Mouse (Mus musculus) neural tube, embryonic 13.5 days (tissue): ENCODE results near the gene Rnf126. TPM values are rescaled to one million over a fixed set of nuclear protein-coding genes. Genes with fewer than 3 reads are reported as not detected.

Experiments used
- ATAC-seq: fragments of 200-750 bp; cut with Nextera tagmentation; 2 replicates; pipeline ENCODE4 v1.8.0; 2017; ENCODE audit warnings: low read depth, mild to moderate bottlenecking, moderate TSS enrichment, moderate library complexity
- H3K27ac ChIP-seq: fragments of 300-500 bp; sonication (generic); replicated peaks from 2 replicates; pipeline ENCODE4 v1.5.1; 2015; ENCODE audit warnings: moderate library complexity, mild to moderate bottlenecking, inconsistent platforms
- H3K27me3 ChIP-seq: fragments of 300-500 bp; sonication (generic); 2 replicates; pipeline ENCODE4 v1.6.1; 2015; ENCODE audit warnings: mild to moderate bottlenecking, inconsistent platforms
- H3K36me3 ChIP-seq: fragments of 300-500 bp; sonication (generic); 2 replicates; pipeline ENCODE4 v1.6.1; 2015; ENCODE audit warnings: mild to moderate bottlenecking, inconsistent platforms
- H3K4me1 ChIP-seq: fragments of 300-500 bp; sonication (generic); replicated peaks from 2 replicates; pipeline ENCODE4 v1.6.1; 2015; ENCODE audit warnings: inconsistent platforms
- H3K4me2 ChIP-seq: fragments of 300-500 bp; sonication (generic); 2 replicates; pipeline ENCODE4 v1.6.1; 2015; ENCODE audit warnings: inconsistent platforms, mild to moderate bottlenecking, moderate library complexity
- H3K4me3 ChIP-seq: fragments of 300-500 bp; sonication (generic); 2 replicates; pipeline ENCODE4 v1.5.1; 2015; ENCODE audit warnings: mild to moderate bottlenecking, inconsistent platforms
- H3K9ac ChIP-seq: fragments of 300-500 bp; sonication (generic); 2 replicates; pipeline ENCODE4 v1.6.1; 2015; ENCODE audit warnings: moderate library complexity, mild to moderate bottlenecking, inconsistent platforms
- H3K9me3 ChIP-seq: fragments of 300-500 bp; sonication (generic); 2 replicates; pipeline ENCODE4 v1.6.1; 2016; ENCODE audit warnings: inconsistent platforms
- WGBS: fragments of 180-500 bp; shearing (Covaris S2); methylation state at CpG from one replicate; pipeline ENCODE4 v1.1.7; 2015; 5-methylcytosine and 5-hydroxymethylcytosine counted together
- polyA plus RNA-seq: library from polyadenylated mRNA; unstranded; fragments of >200 nt; fragmentation: Nextera tagmentation; extraction: Ambion mirVana; gene quantifications from 2 replicates; pipeline ENCODE4 v1.2.1, GENCODE M21; 2015

Rnf126 gene
- polyA plus RNA-seq, 1 experiment from 2014 or later: 98.5 TPM

DNA sequence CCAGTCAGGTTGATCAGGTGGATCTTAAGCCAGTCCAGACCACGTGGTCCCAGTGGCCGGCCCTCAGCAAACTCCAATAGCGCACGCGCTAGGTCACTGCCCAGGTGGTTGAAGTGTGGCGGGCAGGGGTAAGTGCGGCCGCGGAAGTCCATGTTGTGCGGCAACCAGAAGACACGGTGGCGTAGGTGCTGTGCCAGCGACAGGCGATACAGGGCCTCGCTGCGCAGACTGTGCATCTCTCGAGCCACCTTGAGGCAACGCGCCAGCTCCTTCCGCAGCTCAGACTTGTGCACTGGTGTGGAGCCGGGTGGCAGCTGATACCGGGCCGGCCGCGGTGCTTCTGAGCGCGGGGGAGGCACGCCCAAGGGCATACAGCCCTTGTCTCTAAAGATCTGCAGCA lies 27.5 kb downstream of the Rnf126 start:
- 96% methylated on average over 28 of the region's 28 CpGs for WGBS
- Histone ChIP-seq H3K4me1 (no peaks in the 10 kb centered on the region), H3K27ac (no peak overlapping the region), H3K4me3 (no peak overlapping the region), H3K36me3 (peaks cover 100% of the 10 kb centered on the region), H3K9ac (no peak overlapping the region), H3K27me3 (peaks cover 20% of the 10 kb centered on the region), H3K9me3 (peaks cover 42% of the 10 kb centered on the region), H3K4me2 (no peak overlapping the region)
- ATAC-seq: no peak

GRCm38 (mm10) chr10:79738259-79738658 lies 28.5 kb downstream of the Rnf126 start:
- no peak overlapping the region for H3K4me2 ChIP-seq
- H3K9me3 ChIP-seq: peaks cover 42% of the 10 kb centered on the region
- H3K27me3 ChIP-seq: peaks cover 20% of the 10 kb centered on the region
- H3K36me3 ChIP-seq: peaks cover 100% of the 10 kb centered on the region
- ATAC-seq: no peak
- H3K4me1 ChIP-seq: no peaks in the 10 kb centered on the region
- WGBS: 89% methylated on average over 10 of the region's 10 CpGs
- H3K9ac ChIP-seq: no peak overlapping the region
- no peak overlapping the region for H3K4me3 ChIP-seq
- H3K27ac ChIP-seq: no peak overlapping the region

GRCm38 (mm10) chr10:79736706-79737105 lies 30.0 kb downstream of the Rnf126 start:
- WGBS: 86% methylated on average over 14 of the region's 14 CpGs
- no peak overlapping the region for H3K4me3 ChIP-seq
- no peak overlapping the region for H3K9ac ChIP-seq
- H3K27me3 ChIP-seq: peaks cover 20% of the 10 kb centered on the region
- H3K27ac ChIP-seq: no peak overlapping the region
- no peak overlapping the region for H3K4me2 ChIP-seq
- no peak for ATAC-seq
- H3K9me3 ChIP-seq: peaks cover 45% of the 10 kb centered on the region
- H3K36me3 ChIP-seq: peaks cover 99% of the 10 kb centered on the region
- H3K4me1 ChIP-seq: no peaks in the 10 kb centered on the region

- H3K9ac ChIP-seq: no peak overlapping the region
- 21% methylated on average over 51 of the region's 52 CpGs for WGBS
- no peak for ATAC-seq
Measured at GRCm38 (mm10) chr10:79735361-79735760, 31.4 kb downstream of the Rnf126 start.

DNA sequence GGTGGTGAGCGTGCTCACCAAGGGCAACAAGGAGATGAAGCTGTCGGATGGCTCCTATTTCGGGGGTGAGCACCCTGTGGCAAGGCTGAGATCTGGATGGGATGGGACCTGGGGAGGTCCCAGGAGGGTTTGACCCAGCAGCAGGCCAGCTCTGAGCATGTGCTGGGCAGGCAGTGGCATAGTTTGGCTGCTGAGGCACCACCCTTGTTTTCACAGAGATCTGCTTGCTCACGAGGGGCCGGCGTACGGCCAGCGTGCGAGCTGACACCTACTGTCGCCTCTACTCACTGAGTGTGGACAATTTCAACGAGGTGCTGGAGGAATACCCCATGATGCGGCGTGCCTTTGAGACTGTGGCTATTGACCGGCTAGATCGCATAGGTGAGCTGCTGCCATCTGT lies 32.9 kb downstream of the Rnf126 start:
- Histone ChIP-seq H3K27ac (no peak overlapping the region), H3K4me3 (no peak overlapping the region), H3K4me1 (no peaks in the 10 kb centered on the region), H3K9me3 (peaks cover 30% of the 10 kb centered on the region), H3K4me2 (no peak overlapping the region), H3K9ac (no peak overlapping the region), H3K36me3 (peaks cover 80% of the 10 kb centered on the region), H3K27me3 (peaks cover 20% of the 10 kb centered on the region)
- no peak for ATAC-seq
- WGBS: 96% methylated on average over 15 of the region's 15 CpGs

More at GRCm38 (mm10) chr10:79735361-79735760, 31.4 kb downstream of the Rnf126 start:
- Histone ChIP-seq H3K36me3 (peaks cover 95% of the 10 kb centered on the region), H3K4me2 (no peak overlapping the region), H3K4me1 (no peaks in the 10 kb centered on the region), H3K27ac (no peak overlapping the region), H3K9me3 (peaks cover 44% of the 10 kb centered on the region), H3K27me3 (peaks cover 20% of the 10 kb centered on the region), H3K4me3 (no peak overlapping the region)

DNA sequence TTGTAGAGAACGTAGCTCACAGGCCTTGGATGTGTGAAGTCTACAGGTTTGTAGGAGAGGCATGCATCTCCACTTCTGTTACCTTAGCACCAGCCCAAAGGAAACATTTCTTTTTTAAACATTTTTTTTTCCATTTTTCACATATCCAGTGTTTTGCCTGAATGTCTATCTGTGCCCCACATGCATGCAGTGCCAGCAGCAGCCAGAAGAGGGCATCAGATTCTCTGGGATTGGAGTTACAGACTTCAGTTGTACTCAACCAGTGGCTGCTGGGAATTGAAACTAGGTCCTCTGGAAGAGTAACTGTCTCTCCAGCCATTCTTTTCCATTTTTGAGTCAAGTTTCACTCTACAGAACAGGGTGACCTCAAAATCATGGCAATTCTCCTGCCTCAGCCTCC lies 34.3 kb downstream of the Rnf126 start:
- no peak overlapping the region for H3K4me2 ChIP-seq
- H3K9me3 ChIP-seq: 0 out of 2 replicates have a peak, but pooled peaks cover 19% of the 10 kb centered on the region
- no peak overlapping the region for H3K4me3 ChIP-seq
- no peak overlapping the region for H3K9ac ChIP-seq
- no peaks in the 10 kb centered on the region for H3K4me1 ChIP-seq
- H3K36me3 ChIP-seq: peaks cover 67% of the 10 kb centered on the region
- ATAC-seq: no peak
- H3K27me3 ChIP-seq: peaks cover 20% of the 10 kb centered on the region
- no peak overlapping the region for H3K27ac ChIP-seq
- 90% methylated on average over 1 of the region's 1 CpGs for WGBS

DNA sequence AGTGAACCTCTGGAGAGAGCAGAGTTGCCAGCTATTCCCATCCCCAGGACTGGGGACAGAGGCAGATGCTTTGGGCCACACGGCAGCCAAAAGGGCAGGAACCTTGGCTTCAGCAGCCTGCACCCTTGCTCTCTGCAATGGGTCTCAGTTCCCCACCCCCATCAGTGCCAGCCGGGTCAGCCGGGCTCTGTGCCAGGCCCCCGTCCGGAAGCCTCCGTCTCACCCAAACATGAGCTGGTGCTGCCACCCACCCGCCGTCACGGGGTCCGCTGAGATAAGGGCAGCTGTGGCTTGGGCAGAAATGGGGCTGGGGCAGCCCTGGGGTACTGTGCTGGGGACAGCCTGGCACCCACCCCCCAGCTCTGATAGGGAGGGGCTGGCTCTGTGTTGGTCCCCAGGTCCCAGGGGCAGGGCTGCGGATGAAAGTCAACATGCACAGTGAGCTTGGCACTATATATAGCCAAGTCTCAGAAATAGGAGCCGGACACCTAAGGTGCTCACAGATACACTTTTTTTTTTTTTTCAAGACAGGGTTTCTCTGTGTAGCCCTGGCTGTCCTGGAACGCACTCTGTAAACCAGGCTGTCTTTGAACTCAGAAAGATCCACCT lies 37.3 kb downstream of the Rnf126 start:
- no peak for ATAC-seq
- 0 out of 2 replicates have a peak, but pooled peaks cover 2% of the 10 kb centered on the region for H3K9me3 ChIP-seq
- H3K4me2 ChIP-seq: no peak overlapping the region
- no peak overlapping the region for H3K27ac ChIP-seq
- H3K4me1 ChIP-seq: no peaks in the 10 kb centered on the region
- no peak overlapping the region for H3K4me3 ChIP-seq
- H3K27me3 ChIP-seq: 0 out of 2 replicates have a peak, but pooled peaks cover under 1% of the 10 kb centered on the region
- H3K9ac ChIP-seq: no peak overlapping the region
- 81% methylated on average over 13 of the region's 13 CpGs for WGBS
- peaks cover 36% of the 10 kb centered on the region for H3K36me3 ChIP-seq

DNA sequence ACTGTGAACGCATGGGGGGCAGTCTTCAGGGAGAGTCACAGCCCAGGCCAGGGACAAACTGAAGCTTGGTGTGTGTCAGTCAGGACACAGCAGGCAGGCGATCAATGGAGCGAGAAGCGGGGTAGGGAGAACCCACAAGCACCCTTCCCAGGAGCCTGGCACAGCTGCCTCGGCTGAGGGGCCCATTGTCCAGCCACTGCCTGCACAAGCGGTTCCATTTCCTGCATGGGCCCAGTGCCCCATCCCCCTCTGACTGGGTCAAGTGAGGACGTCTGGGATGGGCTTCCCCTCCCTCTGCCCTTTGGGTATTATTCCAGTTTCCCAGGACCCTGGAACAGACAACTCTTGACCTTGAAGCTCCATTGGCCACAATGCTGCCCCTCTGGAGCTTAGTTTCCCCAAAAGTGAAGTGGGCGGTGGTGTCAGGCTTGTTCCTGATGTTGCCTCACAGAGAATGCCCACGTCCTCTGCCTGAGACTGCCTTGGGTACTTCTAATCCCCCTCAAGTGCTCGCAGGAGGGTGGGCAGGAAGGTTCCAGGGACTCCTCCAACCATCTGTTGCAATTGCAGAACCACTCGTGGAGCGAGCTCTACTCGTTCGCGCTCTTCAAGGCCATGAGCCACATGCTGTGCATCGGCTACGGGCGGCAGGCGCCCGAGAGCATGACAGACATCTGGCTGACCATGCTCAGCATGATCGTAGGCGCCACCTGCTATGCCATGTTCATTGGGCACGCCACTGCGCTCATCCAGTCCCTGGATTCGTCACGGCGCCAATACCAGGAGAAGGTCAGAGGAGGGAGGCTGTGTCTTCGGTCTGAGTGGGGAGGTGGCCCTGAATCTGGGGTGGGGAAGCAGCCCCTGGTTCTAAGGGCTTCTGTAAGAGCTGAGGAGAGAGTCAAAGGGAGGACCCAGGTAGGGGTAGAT lies 38.2 kb downstream of the Rnf126 start:
- Histone ChIP-seq H3K36me3 (peaks cover 28% of the 10 kb centered on the region), H3K9ac (no peak overlapping the region), H3K27ac (no peak overlapping the region), H3K27me3 (no peaks in the 10 kb centered on the region), H3K4me2 (no peak overlapping the region), H3K4me3 (no peak overlapping the region), H3K4me1 (no peaks in the 10 kb centered on the region), H3K9me3 (0 out of 2 replicates have a peak, but pooled peaks cover 2% of the 10 kb centered on the region)
- ATAC-seq: no peak
- WGBS: 76% methylated on average over 28 of the region's 28 CpGs

DNA sequence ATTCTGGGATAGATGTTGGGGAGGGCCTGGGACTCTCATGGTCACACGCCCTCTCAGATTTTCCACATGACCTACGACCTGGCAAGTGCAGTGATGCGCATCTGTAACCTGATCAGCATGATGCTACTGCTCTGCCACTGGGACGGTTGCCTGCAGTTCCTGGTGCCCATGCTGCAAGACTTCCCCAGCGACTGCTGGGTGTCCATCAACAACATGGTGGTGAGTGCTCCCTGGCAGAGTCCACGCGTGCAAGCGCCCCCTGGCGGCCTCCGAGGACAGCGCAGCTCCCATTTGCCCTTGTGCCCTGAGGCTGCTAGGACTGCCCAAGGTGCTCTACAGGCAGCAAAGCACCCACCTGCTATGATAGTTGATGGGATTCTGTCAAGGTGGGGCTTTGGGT lies 40.7 kb downstream of the Rnf126 start:
- Histone ChIP-seq H3K4me3 (no peak overlapping the region), H3K9ac (no peak overlapping the region), H3K27me3 (no peaks in the 10 kb centered on the region; the same call in 1 of the 2 replicates), H3K9me3 (no peaks in the 10 kb centered on the region), H3K4me2 (no peak overlapping the region), H3K36me3 (peaks cover 5% of the 10 kb centered on the region), H3K4me1 (0 out of 2 replicates have a peak, but pooled peaks cover 2% of the 10 kb centered on the region), H3K27ac (no peak overlapping the region)
- WGBS: 38% methylated on average over 11 of the region's 11 CpGs
- ATAC-seq: no peak

DNA sequence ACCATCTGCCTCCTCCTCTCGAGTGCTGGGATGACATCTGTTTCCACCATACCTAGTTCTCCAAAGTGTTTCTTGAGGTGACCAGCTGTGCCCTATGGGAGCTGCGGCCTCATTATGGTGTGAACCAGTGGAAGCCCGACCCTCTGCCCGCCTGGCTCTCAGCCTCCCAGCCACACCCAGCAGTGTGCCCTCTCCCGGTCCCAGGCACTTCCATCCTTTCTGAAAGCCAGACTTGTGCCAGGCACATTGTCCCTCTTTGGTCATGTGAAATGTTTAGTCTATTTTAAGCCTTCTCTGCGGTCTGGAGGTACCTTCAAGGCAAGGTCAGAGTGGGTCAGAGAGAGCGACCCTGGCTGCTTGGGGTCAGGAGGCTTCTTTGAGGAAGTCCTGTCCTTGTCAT lies 43.1 kb downstream of the Rnf126 start:
- Histone ChIP-seq H3K27ac (no peak overlapping the region), H3K9me3 (no peaks in the 10 kb centered on the region), H3K4me1 (0 out of 2 replicates have a peak, but pooled peaks cover 2% of the 10 kb centered on the region), H3K4me2 (no peak overlapping the region), H3K27me3 (peaks cover 19% of the 10 kb centered on the region), H3K4me3 (no peak overlapping the region), H3K9ac (no peak overlapping the region), H3K36me3 (no peaks in the 10 kb centered on the region)
- no peak for ATAC-seq
- WGBS: 92% methylated on average over 7 of the region's 7 CpGs

DNA sequence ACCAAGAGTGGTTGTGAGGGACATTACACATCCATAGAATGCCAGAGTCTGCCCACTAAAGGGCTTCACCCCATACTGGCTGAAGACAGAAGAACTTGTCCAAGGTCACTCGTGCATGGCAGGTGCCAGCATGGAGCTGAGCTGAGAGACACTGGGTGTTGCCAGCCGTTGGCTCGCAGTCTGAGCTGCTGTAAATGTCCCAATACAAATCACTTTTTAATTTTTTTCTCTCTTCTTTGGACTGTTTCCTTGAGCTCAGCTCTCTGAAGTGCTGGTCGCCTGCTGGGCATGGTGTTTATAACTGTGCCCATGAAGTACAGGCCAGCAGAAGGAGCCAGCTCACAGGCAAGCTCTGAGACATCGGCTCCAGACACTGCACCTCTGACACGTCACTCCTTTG lies 43.7 kb downstream of the Rnf126 start:
- Histone ChIP-seq H3K27me3 (peaks cover 26% of the 10 kb centered on the region), H3K9me3 (no peaks in the 10 kb centered on the region), H3K4me3 (no peak overlapping the region), H3K4me1 (peaks cover 6% of the 10 kb centered on the region), H3K9ac (no peak overlapping the region), H3K36me3 (no peaks in the 10 kb centered on the region), H3K4me2 (no peak overlapping the region), H3K27ac (no peak overlapping the region)
- no peak for ATAC-seq
- 67% methylated on average over 6 of the region's 6 CpGs for WGBS

- no peaks in the 10 kb centered on the region for H3K36me3 ChIP-seq
- no peak for ATAC-seq
- H3K4me2 ChIP-seq: no peak overlapping the region
- no peak overlapping the region for H3K4me3 ChIP-seq
- peaks cover 45% of the 10 kb centered on the region for H3K27me3 ChIP-seq
- H3K9ac ChIP-seq: no peak overlapping the region
- no peak overlapping the region for H3K27ac ChIP-seq
- 75% methylated on average over 5 of the region's 5 CpGs for WGBS
- peaks cover 25% of the 10 kb centered on the region for H3K4me1 ChIP-seq
- H3K9me3 ChIP-seq: no peaks in the 10 kb centered on the region
Measured at GRCm38 (mm10) chr10:79721089-79721488, 45.7 kb downstream of the Rnf126 start.
